Mouse (Mus musculus) gastrocnemius, postnatal 25 days (tissue): ENCODE measurements around the gene Sptlc2. TPM values are rescaled to one million over a fixed set of nuclear protein-coding genes. Genes with fewer than 3 reads are reported as not detected.
A peak's percentile ranks its signal among the peaks of the same experiment; 100 is the strongest.
"Not testable (repeated sequence)": the region's sequence is repeated elsewhere in the genome, so short reads cannot be mapped to it uniquely, and the experiment has no call there.

Experiments
- DNase-seq: peaks from one replicate; pipeline ENCODE4 v3.0.0; 2022
- microRNA-seq, 2 experiments: library from miRNA; unstranded; fragments of <30 nt; microRNA quantifications; one replicate each; pipeline ENCODE4 v1.2.0; 2021; ENCODE audit warnings: borderline replicate concordance in 2 of 2
- total RNA-seq, 2 experiments: library from RNA; stranded (reverse); gene quantifications; 1 replicate in 1 of 2; 2 replicates in 1 of 2; pipeline ENCODE4 v1.2.3; 2021

The Sptlc2 gene
- total RNA-seq, 2 experiments from 2014 or later = 10.3 to 11.4 TPM

- DNase-seq = no peak
Measured at GRCm38 (mm10) chr12:87278118-87278730, 109.9 kb downstream of the Sptlc2 start.

GRCm38 (mm10) chr12:87277251-87277650, 110.9 kb downstream of the Sptlc2 start:
- DNase-seq = not testable (repeated sequence)

- no peak for DNase-seq
Measured at GRCm38 (mm10) chr12:87274853-87275831, 113.0 kb downstream of the Sptlc2 start.

- DNase-seq = no peak
Measured at GRCm38 (mm10) chr12:87267682-87268081, 120.5 kb downstream of the Sptlc2 start.

- no peak for DNase-seq
Measured at GRCm38 (mm10) chr12:87266827-87267603, 121.1 kb downstream of the Sptlc2 start.

GRCm38 (mm10) chr12:87266108-87266826, 121.9 kb downstream of the Sptlc2 start, which contains the start of the genes Vipas39 and Ahsa1:
Gene Vipas39 (minus strand): TSS chr12:87266256.
Gene Ahsa1 (plus strand): TSS chr12:87266479.
- peak; percentile 87 for DNase-seq

- no peak for DNase-seq
Measured at GRCm38 (mm10) chr12:87265444-87265843, 122.7 kb downstream of the Sptlc2 start.

GRCm38 (mm10) chr12:87260562-87260961, 127.6 kb downstream of the Sptlc2 start:
- no peak for DNase-seq

- DNase-seq = no peak
Measured at GRCm38 (mm10) chr12:87256629-87257028, 131.5 kb downstream of the Sptlc2 start.

Small RNA genes within 50 kb of the gene (microRNA-seq; reads per million reads assigned to microRNA genes)
- gene Gm47293 (0 reads per million in 2 experiments), gene Mir3068 (31.7 to 71.5 reads per million in 2 experiments)

Other genes starting within 250 kb of the Sptlc2 start
- 10 to 100 TPM; 31.4 to 40.5 TPM for gene Gstz1, start 241.2 kb downstream of the Sptlc2 start, total RNA-seq
- 1 to 10 TPM; 4.7 to 5.0 TPM for gene Pomt2, start 240.4 kb downstream of the Sptlc2 start, total RNA-seq
- not detected for gene Samd15, start 188.6 kb downstream of the Sptlc2 start, total RNA-seq
- gene Tmed8, start 187.9 kb downstream of the Sptlc2 start, total RNA-seq = 1 to 10 TPM; 1.6 to 1.8 TPM
- under 1 TPM; 0.23 to 0.32 TPM for gene Noxred1, start 149.6 kb downstream of the Sptlc2 start, total RNA-seq
- gene Vipas39, start 122.1 kb downstream of the Sptlc2 start, total RNA-seq = 10 to 100 TPM in 1 of 2 experiments, 1 to 10 TPM in 1; 8.0 to 10.2 TPM
- gene Ahsa1, start 121.9 kb downstream of the Sptlc2 start, total RNA-seq = 100 to 1,000 TPM; 126 to 141 TPM
- gene Ism2, start 88.7 kb downstream of the Sptlc2 start, total RNA-seq = not detected
- gene Slirp, start 55.5 kb upstream of the Sptlc2 start, total RNA-seq = 100 to 1,000 TPM; 135 to 140 TPM
- 1 to 10 TPM; 4.2 to 5.1 TPM for gene Alkbh1, start 55.7 kb upstream of the Sptlc2 start, total RNA-seq
- gene Snw1, start 83.9 kb upstream of the Sptlc2 start, total RNA-seq = 10 to 100 TPM; 38.1 to 43.6 TPM
- not detected for gene Gm5788, start 106.4 kb upstream of the Sptlc2 start, total RNA-seq
- not detected for gene Gm8300, start 126.0 kb upstream of the Sptlc2 start, total RNA-seq
- not detected for gene Oog1, start 214.3 kb upstream of the Sptlc2 start, total RNA-seq
- gene Gm4027, start 230.5 kb upstream of the Sptlc2 start, total RNA-seq = not detected